Mouse (Mus musculus) T-helper 17 cell (primary cell): ENCODE measurements at regions not wholly inside any gene's neighbourhood (a gene's known extent, or its start where the extent isn't known, plus 50 kb on each side); places are given as distances from the start of the nearest gene placed in this dataset.
"Not testable (repeated sequence)": the region's sequence is repeated elsewhere in the genome, so short reads cannot be mapped to it uniquely, and the experiment has no call there.

Source experiments
- in situ Hi-C, 2 experiments: fragments of 300-600 bp; cut with MboI, MseI; formaldehyde crosslinking; loops; 1 replicate in 1 of 2; 2 replicates in 1 of 2; pipeline ENCODE4 v1.15.1; 2025; ENCODE audit warnings: high pct_unique_total_duplicates in 2 of 2

GRCm38 (mm10) chr17:15247546-15248416, 128.9 kb downstream of the Dll1 start:
- in situ Hi-C loops = loop anchor here in 1 of 2 experiments (5.0 kb wide), 1 partner anchor 70 kb away; no protein-coding TSS in a partner anchor

DNA sequence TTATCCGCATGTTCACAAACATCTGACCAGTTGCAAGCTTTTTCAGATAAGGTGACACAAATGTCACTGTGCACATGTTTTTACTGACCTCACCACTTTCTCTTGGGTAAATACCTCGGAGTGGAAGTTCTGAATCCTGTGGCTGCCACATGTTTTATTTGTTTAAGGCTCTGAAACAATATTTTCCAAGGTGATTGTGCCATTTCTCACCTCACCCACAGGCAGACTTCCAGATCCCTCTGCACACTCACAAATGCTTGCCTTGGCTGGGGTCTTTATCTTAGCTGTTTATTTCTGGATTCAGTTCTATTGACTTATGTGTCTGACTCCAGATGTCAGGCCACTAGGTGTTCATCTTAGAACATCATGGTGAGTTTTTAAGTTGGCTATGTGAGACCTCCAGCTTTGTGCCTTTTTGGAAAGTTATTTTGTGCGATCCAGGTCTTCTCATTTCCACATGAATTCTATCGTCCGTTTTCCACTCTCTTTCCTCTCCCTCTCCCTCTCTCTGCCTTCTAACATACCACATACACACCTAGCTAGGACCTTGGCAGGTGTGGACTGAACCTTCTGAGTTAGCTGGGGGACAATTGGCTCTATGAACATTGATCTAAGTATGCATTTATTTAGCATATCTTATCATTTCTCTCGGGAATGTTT, 133.6 kb downstream of the Dll1 start:
- in situ Hi-C loops = no loop called here

DNA sequence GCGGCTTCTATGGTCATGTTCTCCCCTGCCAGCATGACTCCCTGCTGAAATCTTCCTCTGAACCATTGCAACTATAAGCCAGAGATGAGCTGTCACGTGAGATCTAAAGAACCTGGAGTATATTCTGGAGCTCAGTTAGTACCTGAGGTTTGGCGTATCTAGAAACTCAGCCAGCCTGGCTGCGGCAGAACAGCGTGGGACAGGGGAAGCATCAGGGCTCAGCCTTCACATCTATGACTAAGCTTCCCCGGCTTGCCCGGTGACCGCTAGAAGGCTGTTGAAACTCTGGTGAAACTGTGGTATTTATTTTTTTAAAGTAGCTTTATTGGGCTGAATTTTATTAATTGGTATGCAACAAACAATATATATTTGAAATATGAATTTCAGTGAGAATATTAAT, 134.3 kb downstream of the Dll1 start:
- in situ Hi-C loops = no loop called here

GRCm38 (mm10) chr17:15241491-15241890, 135.2 kb downstream of the Dll1 start:
- in situ Hi-C loops = no loop called here

- in situ Hi-C loops = not testable (repeated sequence)
Measured at GRCm38 (mm10) chr17:15240641-15241040, 136.0 kb downstream of the Dll1 start.

- in situ Hi-C loops = no loop called here
Measured at GRCm38 (mm10) chr17:15240011-15240410, 136.7 kb downstream of the Dll1 start.

DNA sequence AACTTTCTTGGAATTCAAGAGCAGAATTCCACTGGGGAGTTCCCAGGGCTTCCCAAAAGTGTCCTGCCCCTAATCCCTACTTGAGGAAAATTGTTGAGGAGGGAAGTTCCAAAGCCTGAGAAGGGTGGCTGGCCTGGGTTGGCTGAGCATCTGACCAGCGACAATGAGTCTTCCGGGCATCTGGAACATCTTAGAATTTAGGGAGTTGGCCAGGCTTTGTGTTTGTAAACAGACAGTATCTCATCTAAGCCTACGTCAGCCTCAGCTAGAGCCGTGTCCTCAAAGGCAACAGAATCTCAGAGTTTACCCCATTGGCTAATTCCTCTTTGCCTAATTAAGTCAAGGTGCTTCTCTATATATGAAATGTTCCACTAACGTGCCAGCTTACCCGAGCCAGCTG, 141.6 kb downstream of the Dll1 start:
- in situ Hi-C loops = no loop called here

DNA sequence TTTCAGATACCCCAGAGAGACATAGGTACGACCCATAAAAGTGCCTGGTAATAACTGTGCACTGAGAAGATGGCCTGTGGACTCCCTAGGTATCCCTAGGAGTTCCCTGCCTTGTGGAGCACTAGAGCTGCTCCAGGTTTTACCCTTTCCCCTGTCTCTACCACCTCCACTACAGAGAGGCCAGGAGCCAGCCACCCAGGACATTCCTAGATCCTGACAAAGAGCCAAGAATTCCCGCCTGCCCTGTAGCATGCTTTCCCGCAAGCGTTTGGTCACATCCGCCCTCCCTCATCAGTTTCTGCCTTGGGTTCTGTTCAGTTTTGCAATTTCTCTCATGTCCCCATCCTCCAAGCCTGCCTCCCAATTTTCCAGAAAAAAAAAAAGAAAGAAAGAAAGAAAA, 145.5 kb downstream of the Dll1 start:
- in situ Hi-C loops = no loop called here

- in situ Hi-C loops = no loop called here
Measured at GRCm38 (mm10) chr17:15229159-15229558, 147.5 kb downstream of the Dll1 start.

DNA sequence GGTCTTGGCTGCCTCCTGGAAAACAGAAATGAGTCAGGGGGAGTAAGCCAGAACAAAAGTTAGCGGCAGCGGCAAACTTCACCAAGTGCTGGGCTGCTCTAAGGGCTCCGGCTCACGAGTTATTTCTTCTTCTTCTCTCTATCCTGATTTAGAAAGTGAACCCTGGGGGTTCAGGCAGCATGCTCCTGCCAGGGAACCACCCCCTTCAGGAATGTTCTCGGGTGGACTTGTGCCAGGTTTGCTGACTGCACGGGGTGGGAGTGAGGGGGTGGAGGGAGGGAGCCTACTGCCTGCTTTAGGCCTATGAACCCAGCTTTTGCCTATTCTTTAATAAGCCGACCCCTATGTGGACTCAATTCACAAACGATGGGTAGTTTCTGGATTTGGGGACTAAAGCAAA, 148.6 kb downstream of the Dll1 start:
- in situ Hi-C loops = no loop called here

DNA sequence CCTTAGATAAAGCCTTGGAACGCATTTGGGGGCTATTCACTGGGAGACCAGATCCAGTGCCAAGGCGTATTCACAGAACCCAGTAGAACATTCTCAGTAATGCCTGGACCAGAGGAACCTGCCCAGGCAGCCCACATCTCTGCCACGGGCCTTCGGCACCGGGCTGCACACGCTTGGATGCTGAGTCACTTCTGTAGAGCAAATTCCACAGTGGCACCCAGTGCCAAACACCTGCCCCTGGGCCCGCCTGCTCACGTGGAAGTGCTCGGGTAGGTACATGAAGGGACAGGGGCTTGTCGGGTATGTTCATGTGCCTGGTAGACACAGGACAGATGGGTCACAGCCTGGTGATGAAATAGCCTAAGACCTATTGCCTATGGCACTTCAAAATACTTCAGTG, 152.8 kb downstream of the Dll1 start:
- in situ Hi-C loops = no loop called here

DNA sequence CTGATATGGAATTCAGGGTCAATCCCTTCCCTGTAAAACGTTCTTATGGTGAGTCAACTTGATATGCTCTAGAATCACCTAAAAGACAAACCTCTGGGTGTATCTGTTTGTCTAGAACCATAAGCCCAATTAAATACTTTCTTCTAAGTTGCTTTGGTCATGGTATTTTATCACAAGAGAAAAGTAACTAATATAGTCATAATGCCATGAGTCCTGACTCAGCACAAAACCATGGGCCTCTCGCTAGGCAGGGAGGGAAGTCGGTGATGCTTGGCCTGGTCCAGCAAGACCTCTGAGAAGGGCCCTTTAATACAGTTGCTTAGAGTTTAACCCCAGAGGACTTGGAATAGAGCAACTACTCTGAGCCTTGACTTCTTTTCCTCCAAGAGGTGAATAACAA, 153.7 kb downstream of the Dll1 start:
- in situ Hi-C loops = no loop called here

DNA sequence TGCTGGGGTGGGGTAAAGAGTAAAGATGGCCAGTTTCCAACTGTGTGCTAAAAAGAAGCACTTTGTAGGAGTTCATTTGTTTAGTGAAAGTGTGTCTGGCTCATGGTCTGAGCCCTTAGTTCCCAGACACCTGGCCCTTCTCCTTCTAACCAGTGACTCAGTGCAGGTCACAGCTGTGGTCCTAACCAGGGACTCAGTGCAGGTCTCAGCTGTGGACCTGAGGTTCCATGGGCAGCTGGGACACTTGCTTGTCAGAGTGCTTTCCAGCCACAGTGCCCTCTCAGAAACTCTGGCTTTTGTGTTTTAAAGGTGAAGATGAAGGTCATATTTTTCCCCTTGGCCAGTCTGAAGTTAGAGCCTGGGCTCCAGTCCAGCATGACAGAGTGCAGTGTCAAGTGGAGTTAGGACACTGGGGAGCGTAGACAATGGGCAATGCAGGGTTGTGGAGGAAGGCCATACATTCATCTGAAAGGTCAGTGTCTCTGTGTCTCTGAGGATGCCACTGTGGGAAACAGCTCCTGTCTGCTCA, 162.5 kb downstream of the Dll1 start:
- in situ Hi-C loops = no loop called here

DNA sequence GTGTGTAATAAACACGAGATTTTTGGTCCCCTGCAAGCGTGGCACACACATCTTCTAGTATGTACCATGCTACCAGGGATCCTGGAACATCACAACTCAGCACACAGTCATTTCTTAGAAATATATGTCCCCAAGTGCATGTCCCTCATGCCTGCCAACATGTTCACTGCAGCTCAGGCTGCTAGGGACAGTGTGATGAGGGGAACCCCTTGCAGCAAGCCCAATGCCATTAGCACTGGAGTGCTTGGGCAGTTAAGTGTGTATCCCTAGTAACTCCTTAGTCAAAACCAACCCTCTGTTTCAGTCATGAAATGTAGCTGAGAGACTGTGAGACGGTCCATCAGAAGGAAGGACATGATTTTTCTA, 167.5 kb upstream of the Gm3448 start:
- in situ Hi-C loops = no loop called here

DNA sequence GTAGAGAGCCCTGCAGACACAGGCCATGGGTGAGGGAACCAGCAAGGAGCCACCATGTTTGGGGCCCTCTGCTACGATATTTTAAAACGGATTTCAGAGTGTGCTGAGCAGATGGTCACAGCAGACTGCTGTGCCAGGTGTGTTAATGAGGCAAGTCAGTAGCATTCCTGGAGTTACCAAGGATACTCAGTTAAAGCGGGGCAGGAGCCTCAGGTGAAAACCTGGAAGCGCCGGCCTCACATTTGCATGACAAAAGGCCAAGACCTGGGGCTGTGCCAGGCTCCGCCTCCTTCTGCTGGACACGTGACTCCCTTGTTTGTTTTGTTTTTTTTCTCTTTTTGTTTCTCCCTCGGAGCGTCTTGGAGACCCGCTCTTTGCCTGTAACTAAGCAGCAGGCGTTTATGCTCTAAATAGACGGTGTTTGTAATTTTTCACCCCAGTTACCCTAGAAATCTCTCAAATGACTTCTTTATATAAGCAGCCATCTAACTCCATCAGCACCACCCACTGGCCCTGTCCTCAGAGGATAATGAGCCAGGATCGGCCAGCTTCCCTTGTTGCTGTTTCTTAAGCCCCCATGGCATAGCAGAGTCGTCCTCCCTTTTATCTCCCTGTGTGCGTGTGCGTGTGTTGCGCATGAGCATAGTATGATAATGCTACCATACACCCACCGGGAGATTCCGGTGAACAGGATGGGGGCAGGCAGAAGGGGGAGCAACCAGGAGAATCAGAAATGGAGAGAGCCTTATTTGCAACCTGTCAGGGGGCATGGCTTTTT, 166.9 kb upstream of the Gm3448 start:
- in situ Hi-C loops = no loop called here

DNA sequence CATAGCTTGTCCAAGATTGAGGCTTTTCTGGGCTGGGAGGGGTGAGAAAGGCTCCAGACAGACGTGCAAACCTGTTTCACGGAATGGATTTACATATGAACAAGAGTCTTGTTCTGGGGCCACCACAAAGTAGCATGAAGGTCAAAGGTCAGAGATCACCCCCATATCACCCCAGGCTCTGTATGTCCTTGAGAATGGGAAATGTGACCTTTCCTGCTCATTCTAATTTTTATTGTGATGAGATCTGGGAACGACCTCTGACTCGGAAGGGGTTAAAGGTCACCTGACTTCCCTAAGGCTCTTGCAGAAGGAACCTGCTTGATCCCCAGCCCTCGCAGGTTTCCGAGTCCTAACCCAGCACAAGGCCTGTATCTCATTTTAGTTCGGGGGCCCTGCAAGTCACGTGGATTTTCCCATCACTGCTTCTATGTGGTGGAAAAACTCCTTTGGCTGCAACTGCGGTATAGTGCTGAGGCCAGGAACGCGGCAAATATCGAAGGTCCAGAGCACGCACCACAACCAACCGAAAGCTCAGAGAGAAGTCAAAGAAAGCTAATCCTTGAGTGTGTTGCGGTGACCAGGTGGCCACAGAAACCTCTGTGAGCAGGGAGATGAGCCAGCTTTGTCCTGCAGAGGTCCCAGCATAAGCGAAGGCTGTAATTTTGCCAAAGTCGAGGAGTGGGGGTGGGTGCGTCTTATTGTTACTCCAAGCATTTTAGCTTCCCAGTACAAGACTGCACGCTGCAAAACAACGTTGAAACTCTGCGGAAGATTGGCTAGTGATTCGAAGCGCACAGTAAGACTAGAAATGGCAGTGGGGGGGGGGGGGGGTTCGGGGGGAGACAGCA, 166.1 kb upstream of the Gm3448 start:
- in situ Hi-C loops = no loop called here

- in situ Hi-C loops = no loop called here
Measured at GRCm38 (mm10) chr17:15205799-15206198, 164.5 kb upstream of the Gm3448 start.

GRCm38 (mm10) chr17:15204524-15204923, 163.2 kb upstream of the Gm3448 start:
- in situ Hi-C loops = no loop called here

GRCm38 (mm10) chr17:15199235-15199634, 157.9 kb upstream of the Gm3448 start:
- in situ Hi-C loops = no loop called here

DNA sequence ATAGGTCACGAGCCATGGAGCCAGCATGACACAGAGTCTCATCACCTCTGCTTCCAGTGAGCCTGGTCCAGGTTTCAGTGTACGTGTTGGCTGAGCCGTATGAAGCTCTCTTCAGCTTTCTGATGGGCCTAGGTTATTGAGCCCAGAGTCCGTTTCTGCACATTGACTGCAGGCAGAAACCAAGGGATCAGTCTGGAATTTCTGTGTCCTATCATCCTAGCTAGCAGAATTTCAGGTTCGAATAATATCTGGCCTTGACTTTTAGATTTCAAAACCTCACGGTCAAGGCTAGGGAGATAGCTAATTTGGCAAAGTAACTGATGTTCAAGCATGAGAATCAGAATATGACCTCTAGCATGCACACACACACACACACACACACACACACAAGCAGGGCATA, 156.0 kb upstream of the Gm3448 start:
- in situ Hi-C loops = no loop called here

DNA sequence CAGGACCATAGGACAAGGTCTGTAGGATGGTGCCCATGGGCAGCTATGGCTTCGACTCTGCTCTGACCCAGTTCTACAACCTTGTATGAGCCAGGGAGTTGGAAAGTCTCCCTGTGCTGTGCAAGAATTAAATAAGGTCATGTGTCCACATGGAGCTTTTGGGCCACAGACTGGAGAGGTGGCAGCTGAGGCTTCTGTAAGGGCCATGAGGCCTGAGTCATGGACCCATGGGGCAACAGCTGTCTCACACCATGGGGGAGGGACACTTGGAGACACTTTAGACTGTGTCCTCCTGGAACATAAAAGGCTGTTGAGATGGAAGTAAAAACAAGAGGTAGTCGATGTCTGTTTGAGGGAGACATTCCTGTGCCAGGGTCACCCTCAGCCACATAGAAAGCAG, 154.5 kb upstream of the Gm3448 start:
- in situ Hi-C loops = no loop called here
